Mouse (Mus musculus) cerebellum, adult 2 months (tissue): Measurements from ENCODE around the gene Lpgat1.

Experiments
- CTCF ChIP-seq: fragments of 200-500 bp; IDR thresholded peaks from 2 replicates; pipeline ENCODE4 v1.5.1; 2011; ENCODE audit warnings: low read depth, mild to moderate bottlenecking, control low read depth, low read length, moderate library complexity, borderline replicate concordance; ENCODE audit not compliant: insufficient read depth
- POLR2A ChIP-seq: fragments of 200-500 bp; IDR thresholded peaks from 2 replicates; pipeline ENCODE4 v1.6.1; 2011; ENCODE audit warnings: low read length, control low read depth, borderline replicate concordance; ENCODE audit not compliant: insufficient read depth

DNA sequence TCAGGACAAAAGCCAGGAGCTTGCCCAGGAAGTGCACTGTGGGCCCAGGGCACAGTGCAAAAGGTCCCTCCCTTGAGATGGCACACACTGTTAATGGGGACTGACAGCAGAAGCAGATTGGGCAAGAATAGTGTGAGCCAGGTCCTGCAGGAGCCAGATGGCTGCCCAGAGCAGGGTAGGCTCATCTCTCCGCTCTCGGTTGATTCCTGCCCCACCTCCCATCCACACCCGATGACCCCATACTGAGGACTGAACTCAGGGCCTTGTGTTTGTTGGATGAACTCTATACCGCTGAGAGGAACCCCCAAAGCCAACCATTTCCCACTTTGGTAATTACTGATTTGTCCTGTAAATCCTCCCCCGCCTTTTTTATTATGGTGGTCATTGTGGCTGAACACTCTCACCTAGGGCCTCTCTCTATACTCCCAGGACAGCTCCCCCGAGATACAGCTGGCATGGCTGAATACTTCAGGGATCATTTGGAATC lies 100.6 kb downstream of the Lpgat1 start:
- no peak for TF ChIP-seq CTCF
- no peak for TF ChIP-seq POLR2A
